Mouse (Mus musculus): Measurements from ENCODE around the gene CK137956. TPM values are rescaled to one million over a fixed set of nuclear protein-coding genes. Genes with fewer than 3 reads are reported as not detected.

CK137956 gene
- 0.07 TPM in 1 of 2 replicates, not detected in the other for polyA plus RNA-seq (2012; rRNA removed)

DNA sequence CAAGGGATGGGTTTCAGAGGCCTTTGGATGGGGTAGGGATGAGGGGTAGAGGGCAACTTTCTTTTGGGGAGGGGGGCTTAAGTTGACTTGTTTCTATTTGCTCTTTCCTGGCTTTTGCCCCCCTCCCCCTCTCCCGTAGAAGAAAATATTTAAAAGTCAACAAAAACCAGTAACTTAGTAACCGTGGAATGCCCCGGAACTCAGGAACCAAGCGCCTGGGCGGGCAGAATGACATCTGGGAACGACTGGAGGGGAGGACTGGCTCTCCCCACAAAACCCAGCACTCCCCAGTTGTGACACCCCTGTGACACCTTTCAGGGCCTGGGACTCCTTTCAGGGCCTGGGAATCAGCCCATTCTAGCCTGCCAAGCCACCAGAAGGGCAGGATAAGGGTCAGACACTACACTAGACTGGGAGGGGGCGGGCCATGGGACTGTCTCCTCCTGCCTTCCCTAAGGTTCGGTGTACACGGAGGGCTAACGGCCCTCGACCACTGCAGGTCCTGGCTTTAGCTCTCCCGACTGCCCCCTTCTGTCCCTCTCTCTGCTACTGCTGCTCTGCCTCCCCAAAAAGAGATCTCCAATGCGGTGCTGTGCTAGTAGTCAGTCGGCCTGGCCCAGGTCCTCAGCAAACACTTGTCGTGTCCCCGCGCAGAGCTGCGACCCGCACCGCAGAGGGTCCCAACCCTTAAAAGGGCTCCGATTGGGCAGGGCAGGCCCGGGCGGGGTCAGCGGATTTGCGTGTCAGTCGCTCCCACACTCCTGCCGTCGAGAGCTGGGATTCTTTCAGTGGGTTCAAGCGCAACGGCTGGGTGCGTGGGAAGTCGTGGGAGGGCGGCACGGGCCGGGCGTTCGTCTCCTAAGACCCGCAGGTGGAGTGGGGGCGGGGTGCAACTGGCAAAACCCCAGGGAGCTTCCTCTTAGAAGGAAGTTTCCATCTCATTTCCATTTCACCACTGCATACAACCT is at the start of gene CK137956:
CK137956 (minus strand) TSS at position 51 of the 968 bp plus-strand sequence.
- 5% methylated on average over 39 of the region's 39 CpGs for WGBS
- Histone ChIP-seq H3K27ac (ENCODE audit: insufficient read depth, low read depth, low read length) (no peak within 1 kb of the TSS), H3K4me1 (ENCODE audit: control insufficient read depth, insufficient read depth, low read length) (no peaks in the 10 kb centered on the region), H3K36me3 (ENCODE audit: control insufficient read depth, insufficient read depth, low read length) (no peaks in the 10 kb centered on the region), H3K4me3 (ENCODE audit: insufficient read depth, low read depth, low read length) (no peak within 1 kb of the TSS), H3K27me3 (replicated peaks; ENCODE audit: control insufficient read depth, insufficient read depth, low read length) (no peaks in the 10 kb centered on the region)
- DNase-seq: no peak
- TF ChIP-seq POLR2A (IDR thresholded peaks at IDR 0.05; ENCODE audit: low read depth, low read length) (no peak), CTCF (conservative IDR thresholded peaks at IDR 0.05; ENCODE audit: insufficient read depth, insufficient read length, low read depth, low read length) (no peak)

DNA sequence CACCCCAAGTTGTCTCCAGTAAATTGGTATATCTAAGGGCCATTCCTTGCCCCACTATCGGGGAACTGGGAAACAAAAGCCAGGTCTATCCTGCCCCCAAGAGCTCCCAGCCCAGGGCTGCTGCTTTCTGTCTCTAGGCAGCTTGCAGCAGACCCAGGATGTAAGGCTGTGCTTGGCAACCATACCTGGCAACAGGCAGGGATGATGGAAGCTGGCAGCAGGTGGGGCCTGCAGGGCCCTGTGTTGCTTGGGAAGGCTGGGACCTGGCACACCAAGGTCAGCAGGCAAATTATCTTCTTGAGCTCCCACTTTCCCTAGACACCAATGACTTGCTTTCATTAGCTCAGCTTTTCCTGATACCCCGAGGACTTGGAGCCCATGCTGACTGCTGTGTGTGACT is 48.7 kb upstream of the CK137956 start:
- DNase-seq: no peak
- no peaks in the 10 kb centered on the region for H3K4me1 ChIP-seq (ENCODE audit: control insufficient read depth, insufficient read depth, low read length)
- H3K27ac ChIP-seq (ENCODE audit: insufficient read depth, low read depth, low read length): no peak overlapping the region
- WGBS: 76% methylated on average over 2 of the region's 2 CpGs
- H3K36me3 ChIP-seq (ENCODE audit: control insufficient read depth, insufficient read depth, low read length): no peaks in the 10 kb centered on the region
- no peak overlapping the region for H3K4me3 ChIP-seq (ENCODE audit: insufficient read depth, low read depth, low read length)
- H3K27me3 ChIP-seq (replicated peaks; ENCODE audit: control insufficient read depth, insufficient read depth, low read length): no peaks in the 10 kb centered on the region
- TF ChIP-seq CTCF (conservative IDR thresholded peaks at IDR 0.05; ENCODE audit: insufficient read depth, insufficient read length, low read depth, low read length) (no peak), POLR2A (IDR thresholded peaks at IDR 0.05; ENCODE audit: low read depth, low read length) (no peak)

DNA sequence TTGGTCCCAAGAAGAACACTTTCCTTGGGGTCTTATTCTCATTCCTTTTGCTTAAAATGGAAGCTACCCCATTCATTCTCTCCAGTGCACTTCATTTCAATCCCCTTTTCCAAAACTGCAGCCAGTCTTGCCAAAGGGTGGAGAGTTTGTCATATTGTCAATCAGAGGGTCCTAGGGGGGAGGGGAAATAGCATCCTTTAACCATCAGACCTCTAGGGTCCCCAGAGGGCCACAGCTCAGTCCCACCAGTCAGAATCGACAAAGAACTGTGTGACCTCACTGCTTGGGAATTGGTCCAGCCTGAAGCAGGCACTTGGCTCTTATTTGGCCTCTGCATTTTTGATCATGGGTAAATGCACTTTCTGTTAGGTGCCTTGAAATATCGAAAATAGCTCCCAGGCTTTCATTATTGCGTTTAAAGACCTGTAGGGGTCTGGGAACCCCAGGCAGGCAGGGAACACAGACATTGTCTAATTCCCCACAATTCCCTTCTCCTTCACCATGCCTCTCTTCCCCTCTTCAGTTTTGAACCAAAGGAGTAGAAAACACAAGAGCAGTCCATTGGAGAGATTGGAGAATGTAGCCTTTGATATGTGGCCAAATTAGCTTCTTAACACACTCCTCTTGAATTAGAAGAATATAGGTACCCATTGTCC is 34.2 kb upstream of the CK137956 start:
- TF ChIP-seq POLR2A (IDR thresholded peaks at IDR 0.05; ENCODE audit: low read depth, low read length) (no peak), CTCF (conservative IDR thresholded peaks at IDR 0.05; ENCODE audit: insufficient read depth, insufficient read length, low read depth, low read length) (no peak)
- DNase-seq: no peak
- 64% methylated on average over 3 of the region's 3 CpGs for WGBS
- H3K27me3 ChIP-seq (replicated peaks; ENCODE audit: control insufficient read depth, insufficient read depth, low read length): no peaks in the 10 kb centered on the region
- no peak overlapping the region for H3K27ac ChIP-seq (ENCODE audit: insufficient read depth, low read depth, low read length)
- no peaks in the 10 kb centered on the region for H3K36me3 ChIP-seq (ENCODE audit: control insufficient read depth, insufficient read depth, low read length)
- H3K4me3 ChIP-seq (ENCODE audit: insufficient read depth, low read depth, low read length): no peak overlapping the region
- no peaks in the 10 kb centered on the region for H3K4me1 ChIP-seq (ENCODE audit: control insufficient read depth, insufficient read depth, low read length)

- no peak for DNase-seq
- WGBS: 66% methylated on average over 4 of the region's 4 CpGs
- no peaks in the 10 kb centered on the region for H3K36me3 ChIP-seq (ENCODE audit: control insufficient read depth, insufficient read depth, low read length)
- no peak overlapping the region for H3K27ac ChIP-seq (ENCODE audit: insufficient read depth, low read depth, low read length)
- H3K4me3 ChIP-seq (ENCODE audit: insufficient read depth, low read depth, low read length): no peak overlapping the region
- peaks cover 4% of the 10 kb centered on the region; the same call in 1 of the 2 replicates for H3K4me1 ChIP-seq (ENCODE audit: control insufficient read depth, insufficient read depth, low read length)
- TF ChIP-seq CTCF (conservative IDR thresholded peaks at IDR 0.05; ENCODE audit: insufficient read depth, insufficient read length, low read depth, low read length) (no peak), POLR2A (IDR thresholded peaks at IDR 0.05; ENCODE audit: low read depth, low read length) (no peak)
- H3K27me3 ChIP-seq (replicated peaks; ENCODE audit: control insufficient read depth, insufficient read depth, low read length): no peaks in the 10 kb centered on the region
Measured at GRCm38 (mm10) chr4:128002638-128003101, 31.9 kb upstream of the CK137956 start.

DNA sequence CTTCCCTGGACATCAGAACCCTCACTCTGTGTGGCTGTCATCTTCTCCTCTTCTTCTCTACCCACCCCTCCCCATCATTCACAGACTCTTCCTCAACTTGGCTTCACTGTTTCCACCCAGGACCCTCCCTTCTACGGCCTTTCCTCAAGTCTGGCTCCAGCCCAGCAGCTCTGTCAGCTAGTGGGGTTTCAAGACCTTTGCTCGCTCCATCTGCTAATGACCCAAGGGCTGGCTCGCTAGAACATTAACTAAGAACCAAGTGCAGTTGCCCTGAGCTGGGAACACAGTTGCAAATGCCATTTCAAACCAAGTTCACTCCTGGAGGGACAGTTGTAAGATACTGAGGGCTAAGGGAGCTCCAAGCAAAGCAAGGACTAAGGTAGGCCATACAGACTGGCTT is 28.5 kb upstream of the CK137956 start:
- peak; percentile 68 for DNase-seq
- no peaks in the 10 kb centered on the region for H3K27me3 ChIP-seq (replicated peaks; ENCODE audit: control insufficient read depth, insufficient read depth, low read length)
- 33% methylated on average over 3 of the region's 3 CpGs for WGBS
- H3K27ac ChIP-seq (ENCODE audit: insufficient read depth, low read depth, low read length): no peak overlapping the region
- no peak for TF ChIP-seq CTCF (conservative IDR thresholded peaks at IDR 0.05; ENCODE audit: insufficient read depth, insufficient read length, low read depth, low read length)
- no peak for TF ChIP-seq POLR2A (IDR thresholded peaks at IDR 0.05; ENCODE audit: low read depth, low read length)
- no peak overlapping the region for H3K4me3 ChIP-seq (ENCODE audit: insufficient read depth, low read depth, low read length)
- no peaks in the 10 kb centered on the region for H3K36me3 ChIP-seq (ENCODE audit: control insufficient read depth, insufficient read depth, low read length)
- peaks cover 4% of the 10 kb centered on the region; the same call in 1 of the 2 replicates for H3K4me1 ChIP-seq (ENCODE audit: control insufficient read depth, insufficient read depth, low read length)

- Histone ChIP-seq H3K36me3 (ENCODE audit: control insufficient read depth, insufficient read depth, low read length) (no peaks in the 10 kb centered on the region), H3K27ac (ENCODE audit: insufficient read depth, low read depth, low read length) (no peak overlapping the region), H3K4me1 (ENCODE audit: control insufficient read depth, insufficient read depth, low read length) (no peaks in the 10 kb centered on the region), H3K27me3 (replicated peaks; ENCODE audit: control insufficient read depth, insufficient read depth, low read length) (0 out of 2 replicates have a peak, but pooled peaks cover 1% of the 10 kb centered on the region), H3K4me3 (ENCODE audit: insufficient read depth, low read depth, low read length) (no peak overlapping the region)
- 10% methylated on average over 18 of the region's 18 CpGs for WGBS
- DNase-seq: no peak
- no peak for TF ChIP-seq POLR2A (IDR thresholded peaks at IDR 0.05; ENCODE audit: low read depth, low read length)
- TF ChIP-seq CTCF (conservative IDR thresholded peaks at IDR 0.05; ENCODE audit: insufficient read depth, insufficient read length, low read depth, low read length): no peak
Measured at GRCm38 (mm10) chr4:127989347-127989995, 18.7 kb upstream of the CK137956 start.
